Mouse (Mus musculus) heart, adult 2 months (tissue): ENCODE data around the gene Iyd. TPM values are rescaled to one million over a fixed set of nuclear protein-coding genes. Genes with fewer than 3 reads are reported as not detected.

Experiments
- DNase-seq, 2 experiments: peaks; one replicate each; pipeline ENCODE4 v3.0.0; 2021
- H3K27ac ChIP-seq: fragments of 200-600 bp; 2 replicates; pipeline ENCODE4 v1.8.1; 2022
- H3K27me3 ChIP-seq: fragments of 200-500 bp; 2 replicates; pipeline ENCODE4 v1.6.1; 2012; ENCODE audit warnings: mild to moderate bottlenecking, low read length, inconsistent platforms, mixed read lengths; ENCODE audit not compliant: control insufficient read depth, insufficient read depth
- H3K36me3 ChIP-seq: fragments of 200-500 bp; 2 replicates; pipeline ENCODE4 v1.6.1; 2012; ENCODE audit warnings: low read length, inconsistent platforms; ENCODE audit not compliant: control insufficient read depth, insufficient read depth
- H3K4me1 ChIP-seq: fragments of 200-500 bp; 2 replicates; pipeline ENCODE4 v1.6.1; 2011; ENCODE audit warnings: low read length; ENCODE audit not compliant: control insufficient read depth, insufficient read depth
- H3K4me3 ChIP-seq: fragments of 200-600 bp; 2 replicates; pipeline ENCODE4 v1.8.1; 2022
- H3K79me2 ChIP-seq: fragments of 200-500 bp; replicated peaks from 2 replicates; pipeline ENCODE4 v1.6.1; 2012; ENCODE audit warnings: mild to moderate bottlenecking, inconsistent platforms, low read length, moderate library complexity, mixed read lengths; ENCODE audit not compliant: control insufficient read depth, insufficient read depth
- H3K9ac ChIP-seq: fragments of 200-500 bp; 2 replicates; pipeline ENCODE4 v1.6.1; 2012; ENCODE audit warnings: low read depth, mild to moderate bottlenecking, control low read depth, inconsistent platforms, low read length, mixed read lengths
- CTCF ChIP-seq: fragments of 200-600 bp; IDR thresholded peaks from 2 replicates; pipeline ENCODE4 v1.8.1; 2022; ENCODE audit warnings: antibody characterized with exemption, mild to moderate bottlenecking, moderate library complexity
- EP300 ChIP-seq: fragments of 200-500 bp; IDR thresholded peaks from 2 replicates; pipeline ENCODE4 v1.6.1; 2011; ENCODE audit warnings: low read depth, low read length, control low read depth; ENCODE audit not compliant: insufficient read depth
- POLR2A ChIP-seq: fragments of 200-500 bp; IDR thresholded peaks from 2 replicates; pipeline ENCODE4 v1.6.1; 2011; ENCODE audit warnings: mild to moderate bottlenecking, low read depth, low read length, control low read depth; ENCODE audit not compliant: insufficient read depth
- WGBS: fragments of 180-500 bp; shearing (Covaris S2); methylation state at CpG from one replicate; pipeline ENCODE4 v1.1.7; 2018; 5-methylcytosine and 5-hydroxymethylcytosine counted together
- intact Hi-C: fragments of 180-260 bp; cut with DNase I; formaldehyde crosslinking; loops from one replicate; pipeline ENCODE4 v1.15.1; 2025
- polyA plus RNA-seq: library from polyadenylated mRNA; depleted of rRNA; stranded (reverse); fragments of >200 nt; gene quantifications from 2 replicates; pipeline ENCODE4 v1.2.3, GENCODE M21; 2012
- total RNA-seq, 2 experiments: library from RNA; stranded (reverse); gene quantifications; 2 replicates each; pipeline ENCODE4 v1.2.3; 2021

The Iyd gene
- total and polyA plus RNA-seq, 3 experiments, result not detected

DNA sequence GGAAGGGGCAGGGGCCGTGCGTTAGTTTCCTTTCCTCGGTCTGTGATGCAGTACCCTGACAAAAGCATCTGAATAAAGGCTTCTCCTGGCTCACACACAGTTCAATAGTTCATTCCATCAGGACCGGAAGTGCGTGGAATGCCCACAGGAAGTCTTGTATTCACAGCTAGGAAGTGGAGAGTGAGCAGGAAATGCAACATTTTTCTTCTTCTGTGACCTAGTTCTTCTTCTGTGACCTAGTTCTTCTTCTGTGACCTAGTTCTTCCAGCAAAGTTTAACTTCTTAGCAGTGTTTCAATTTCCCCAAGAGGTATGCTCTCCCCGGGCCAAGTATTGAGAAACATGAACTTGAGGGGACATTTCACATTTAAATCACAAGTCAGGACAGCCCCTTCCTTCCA lies 23.6 kb upstream of the Iyd start:
- no peak overlapping the region for H3K27ac ChIP-seq
- no peak overlapping the region for H3K9ac ChIP-seq
- WGBS, result 42% methylated on average over 6 of the region's 6 CpGs
- H3K79me2 ChIP-seq, result no peaks in the 10 kb centered on the region
- H3K4me1 ChIP-seq, result no peaks in the 10 kb centered on the region; the same call in none of the 2 replicates
- no peak overlapping the region for H3K4me3 ChIP-seq
- TF ChIP-seq EP300 (no peak), POLR2A (no peak)
- no peaks in the 10 kb centered on the region for H3K36me3 ChIP-seq
- DNase-seq, result no peak
- intact Hi-C loops, result no loop called here
- H3K27me3 ChIP-seq, result no peaks in the 10 kb centered on the region

DNA sequence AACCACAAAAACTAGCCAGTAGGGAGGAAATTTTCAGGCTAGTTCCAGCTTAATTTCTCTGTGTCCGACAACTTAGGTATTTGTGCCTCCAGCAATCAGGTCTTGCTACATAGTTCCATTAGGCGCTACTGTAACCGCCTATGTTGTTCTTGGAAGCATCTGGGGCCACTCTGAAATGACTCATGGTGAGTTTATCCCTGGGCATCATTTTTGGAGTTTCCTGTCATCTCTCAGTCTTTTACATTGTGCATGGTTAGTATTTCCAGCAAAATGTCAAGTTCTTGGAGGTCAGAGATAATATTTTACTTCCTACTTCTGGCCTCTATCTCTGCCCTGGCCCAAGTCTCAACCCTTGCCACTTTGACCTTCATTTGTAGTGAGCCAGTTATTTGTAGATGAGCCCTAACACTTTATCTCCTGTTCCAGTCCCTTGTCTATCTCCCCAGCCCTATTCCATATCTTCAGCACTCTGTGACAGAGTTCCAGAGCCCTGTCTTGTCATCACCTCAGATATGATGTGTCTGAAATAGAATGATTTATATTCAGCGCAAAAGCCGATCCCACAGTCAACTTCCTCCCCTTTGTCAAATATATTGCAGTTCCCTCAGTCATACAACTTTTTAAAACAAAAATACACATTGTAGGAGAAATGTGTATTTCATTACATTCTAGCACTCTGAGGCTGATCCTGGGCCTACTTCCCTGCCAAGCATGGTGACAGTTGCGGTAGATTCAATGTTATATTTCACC lies 16.8 kb upstream of the Iyd start:
- 31% methylated on average over 6 of the region's 6 CpGs for WGBS
- H3K4me1 ChIP-seq, result peaks cover 9% of the 10 kb centered on the region; the same call in 1 of the 2 replicates
- TF ChIP-seq POLR2A, result no peak
- TF ChIP-seq CTCF, result no peak
- TF ChIP-seq EP300, result no peak
- H3K9ac ChIP-seq, result no peak overlapping the region
- H3K27ac ChIP-seq, result peak overlapping the region; percentile 63
- peaks cover 13% of the 10 kb centered on the region for H3K36me3 ChIP-seq
- no peak overlapping the region for H3K4me3 ChIP-seq
- no peaks in the 10 kb centered on the region for H3K27me3 ChIP-seq
- DNase-seq, result peak in 1 of 2 experiments; percentile 40
- intact Hi-C loops, result loop anchor here (1.0 kb wide), 1 partner anchor 108 kb away; no protein-coding TSS in a partner anchor
- no peaks in the 10 kb centered on the region for H3K79me2 ChIP-seq

DNA sequence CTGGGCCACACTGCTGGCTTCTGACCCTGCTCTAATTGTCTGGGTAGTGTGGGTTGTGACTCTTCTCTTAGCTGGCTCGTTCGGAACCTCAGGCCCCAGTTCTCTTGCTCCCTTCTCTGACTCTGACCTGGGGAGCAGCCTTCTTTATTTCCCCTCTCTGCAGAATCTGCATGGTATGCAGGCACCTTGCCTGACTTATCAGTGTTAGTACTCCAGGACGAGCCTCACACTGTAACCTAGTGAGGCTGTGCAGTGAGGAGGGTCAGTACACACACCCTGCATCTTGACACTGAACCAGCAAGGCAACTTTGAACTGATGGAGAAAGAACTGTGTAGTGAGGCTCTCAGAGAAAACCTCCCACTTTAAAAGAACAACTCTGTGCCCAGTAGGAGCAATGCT lies 15.5 kb upstream of the Iyd start:
- intact Hi-C loops, result loop anchor here (2.0 kb wide), 1 partner anchor 130 kb away; no protein-coding TSS in a partner anchor

DNA sequence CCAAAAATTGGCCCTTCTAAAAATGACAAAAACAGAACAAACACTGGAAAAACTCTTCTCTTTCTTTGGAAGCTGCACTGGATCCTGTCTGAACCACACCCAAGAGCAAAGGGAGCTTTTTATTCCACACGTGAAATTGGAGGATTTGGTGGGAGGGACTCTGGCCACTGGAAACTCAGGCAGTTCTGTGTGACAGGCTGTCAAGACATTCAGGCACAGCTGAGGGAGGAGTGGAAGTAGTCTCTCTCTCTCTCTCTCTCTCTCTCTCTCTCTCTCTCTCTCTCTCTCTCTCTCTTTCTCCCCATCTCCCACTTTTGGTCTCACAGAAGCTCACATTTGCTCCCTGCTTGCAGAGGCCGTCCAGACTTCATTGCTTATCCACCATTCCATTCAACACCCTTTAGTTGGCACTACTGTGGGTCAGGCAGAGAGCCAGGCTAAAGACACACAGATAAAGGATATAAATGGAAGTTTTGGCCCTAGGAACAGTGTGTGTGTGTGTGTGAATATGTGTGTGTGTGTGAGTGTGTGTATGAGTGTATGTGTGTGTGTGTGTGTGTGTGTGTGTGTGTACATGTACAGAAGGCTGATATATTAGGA lies 14.5 kb upstream of the Iyd start:
- peak overlapping the region; percentile 57 for H3K27ac ChIP-seq
- 0% methylated on average over 2 of the region's 2 CpGs for WGBS
- intact Hi-C loops, result loop anchor here (2.0 kb wide), 1 partner anchor 131 kb away; no protein-coding TSS in a partner anchor

More for the DNA sequence above, 15.5 kb upstream of the Iyd start:
- Histone ChIP-seq H3K36me3 (peaks cover 13% of the 10 kb centered on the region), H3K9ac (no peak overlapping the region), H3K27me3 (no peaks in the 10 kb centered on the region), H3K4me3 (no peak overlapping the region), H3K27ac (peak overlapping the region; percentile 57), H3K79me2 (no peaks in the 10 kb centered on the region), H3K4me1 (peaks cover 9% of the 10 kb centered on the region; the same call in 1 of the 2 replicates)
- TF ChIP-seq POLR2A, result no peak
- no peak for TF ChIP-seq CTCF
- no peak for TF ChIP-seq EP300
- WGBS, result 54% methylated on average over 3 of the region's 3 CpGs
- DNase-seq, result no peak

DNA sequence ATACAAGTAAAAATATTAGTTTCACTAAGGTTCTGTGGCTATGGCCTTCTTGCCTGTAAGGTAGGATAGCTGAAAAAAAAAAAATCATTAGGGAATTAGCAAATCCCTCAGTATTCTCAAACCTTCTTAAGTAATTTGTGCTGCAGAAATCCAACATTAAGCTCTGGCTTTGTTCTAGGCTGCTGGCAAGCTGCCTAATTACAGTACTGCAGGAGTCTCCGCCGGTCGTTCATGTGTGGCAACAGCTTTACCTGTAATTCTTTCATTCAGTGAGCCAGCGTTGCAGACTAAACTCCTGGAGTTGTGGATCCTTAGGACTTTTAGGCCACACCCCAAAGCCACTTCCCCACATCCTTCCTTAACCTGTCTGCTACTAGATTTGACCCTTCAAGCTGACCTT lies 10.2 kb upstream of the Iyd start:
- 75% methylated on average over 4 of the region's 4 CpGs for WGBS
- Histone ChIP-seq H3K4me1 (peaks cover 5% of the 10 kb centered on the region), H3K27me3 (no peaks in the 10 kb centered on the region), H3K36me3 (peaks cover 5% of the 10 kb centered on the region; the same call in 1 of the 2 replicates), H3K4me3 (no peak overlapping the region), H3K9ac (no peak overlapping the region), H3K79me2 (no peaks in the 10 kb centered on the region), H3K27ac (no peak overlapping the region)
- no peak for DNase-seq
- TF ChIP-seq CTCF (no peak), POLR2A (no peak)
- intact Hi-C loops, result loop anchor here (10.0 kb wide), 2 partner anchors 805 to 845 kb away; no protein-coding TSS in a partner anchor

More for the DNA sequence above, 14.5 kb upstream of the Iyd start:
- TF ChIP-seq CTCF (no peak), EP300 (no peak), POLR2A (no peak)
- peak; percentile 52 to 75 for DNase-seq
- H3K36me3 ChIP-seq, result peaks cover 13% of the 10 kb centered on the region
- H3K4me3 ChIP-seq, result no peak overlapping the region
- no peak overlapping the region for H3K9ac ChIP-seq
- H3K27me3 ChIP-seq, result no peaks in the 10 kb centered on the region
- H3K4me1 ChIP-seq, result peaks cover 9% of the 10 kb centered on the region; the same call in 1 of the 2 replicates
- H3K79me2 ChIP-seq, result no peaks in the 10 kb centered on the region

DNA sequence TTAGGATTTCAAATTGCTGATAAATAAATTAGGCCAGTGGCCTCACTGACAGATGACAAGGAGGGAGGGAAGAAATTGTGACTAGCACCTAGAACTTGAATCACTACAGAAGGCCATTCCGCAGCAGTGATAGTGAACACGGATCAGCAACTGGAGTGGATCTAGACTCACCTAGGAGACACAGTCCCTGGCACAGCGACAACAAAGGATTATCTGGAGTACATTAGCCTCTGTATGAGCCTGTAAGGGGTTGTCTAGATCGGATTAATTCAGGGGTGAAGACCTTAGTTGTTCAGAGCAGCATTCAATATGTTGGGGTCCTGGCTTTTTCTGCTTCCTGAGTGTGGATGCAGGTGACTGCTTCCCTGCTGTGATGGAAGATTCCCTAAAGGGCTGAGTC lies 9.4 kb upstream of the Iyd start:
- Histone ChIP-seq H3K4me3 (no peak overlapping the region), H3K4me1 (peaks cover 4% of the 10 kb centered on the region), H3K27me3 (no peaks in the 10 kb centered on the region), H3K27ac (no peak overlapping the region), H3K79me2 (no peaks in the 10 kb centered on the region), H3K9ac (no peak overlapping the region), H3K36me3 (no peaks in the 10 kb centered on the region)
- intact Hi-C loops, result loop anchor here (1.0 to 10.0 kb wide), 3 partner anchors 197 to 844 kb away; no protein-coding TSS in a partner anchor
- 61% methylated on average over 4 of the region's 4 CpGs for WGBS
- DNase-seq, result no peak
- TF ChIP-seq EP300 (no peak), POLR2A (no peak), CTCF (no peak)
